Mouse (Mus musculus) c-Kit-positive CD71-positive TER-119-negative erythroid progenitor cells, embryonic 14.5 days (primary cell): ENCODE measurements around the gene Lrriq3.

ENCODE experiments used
- DNase-seq: peaks from one replicate; pipeline ENCODE4 v3.0.0-alpha.2; 2013; ENCODE audit warnings: low read depth

Lrriq3 gene

DNA sequence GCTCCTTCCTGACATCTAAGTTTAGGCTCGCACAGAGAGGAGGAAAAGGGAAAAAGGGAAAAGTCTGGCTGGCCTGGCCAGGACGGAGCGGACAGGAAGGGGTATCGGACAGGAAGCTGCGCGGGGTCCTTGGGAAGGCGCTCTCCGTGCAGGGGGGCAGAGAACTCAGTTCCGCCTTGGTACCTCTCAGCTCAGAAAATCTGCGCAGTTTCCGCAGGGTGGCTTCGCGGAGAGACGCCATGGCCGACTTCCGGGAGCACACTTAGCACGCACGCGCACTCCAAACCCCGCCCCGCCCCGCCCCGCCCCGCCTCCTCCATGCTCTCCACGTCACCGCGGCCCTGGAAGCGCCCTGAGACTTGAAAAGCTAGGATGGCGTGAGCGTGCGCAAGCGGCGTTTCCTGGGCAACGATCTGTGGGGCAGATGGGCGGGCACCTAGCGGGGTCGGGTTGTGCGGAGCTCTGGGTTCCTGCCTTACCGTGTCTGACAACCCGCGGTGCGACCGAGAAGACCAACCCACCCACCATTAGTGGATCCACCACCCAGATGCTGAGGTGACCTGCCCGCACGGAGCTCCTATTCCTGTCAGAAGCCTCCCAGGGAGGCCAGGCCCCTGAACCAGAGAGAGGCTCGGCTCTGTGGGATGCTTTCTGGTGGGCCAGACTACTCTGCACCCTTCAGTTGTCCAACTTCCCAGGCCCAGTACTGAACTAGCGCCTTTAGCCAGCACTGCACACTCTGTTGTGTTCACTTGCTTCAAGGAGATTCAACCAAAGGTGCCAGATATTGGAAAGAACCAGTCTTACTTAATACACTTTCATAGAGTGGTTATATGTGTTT, at the start of gene Lrriq3, which contains the start of gene Fpgt:
Gene Lrriq3 (plus strand): TSS at position 319 of the 841 bp plus-strand sequence.
Gene Fpgt (minus strand): TSS at position 288 of the 841 bp plus-strand sequence.
- DNase-seq: peak; percentile 58

DNA sequence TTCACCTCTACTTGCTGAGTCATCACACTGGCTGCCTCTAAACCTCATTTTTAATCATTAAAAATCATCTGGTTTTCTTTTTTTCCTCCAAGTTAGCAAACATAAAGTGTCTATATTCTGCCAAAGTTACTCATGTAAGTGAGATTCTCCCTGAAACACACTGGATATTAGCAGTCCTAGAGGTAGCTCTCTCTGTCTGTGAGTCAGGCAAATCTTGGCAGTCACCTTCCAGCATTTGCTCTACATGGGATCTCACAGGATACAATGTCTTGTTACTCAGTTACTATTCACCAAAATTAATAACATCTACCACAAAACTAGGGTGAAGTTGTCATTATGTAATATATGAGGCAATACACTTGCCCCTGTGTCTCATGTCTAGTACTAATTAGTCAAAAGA, 41.2 kb upstream of the Lrriq3 start:
- DNase-seq: no peak

DNA sequence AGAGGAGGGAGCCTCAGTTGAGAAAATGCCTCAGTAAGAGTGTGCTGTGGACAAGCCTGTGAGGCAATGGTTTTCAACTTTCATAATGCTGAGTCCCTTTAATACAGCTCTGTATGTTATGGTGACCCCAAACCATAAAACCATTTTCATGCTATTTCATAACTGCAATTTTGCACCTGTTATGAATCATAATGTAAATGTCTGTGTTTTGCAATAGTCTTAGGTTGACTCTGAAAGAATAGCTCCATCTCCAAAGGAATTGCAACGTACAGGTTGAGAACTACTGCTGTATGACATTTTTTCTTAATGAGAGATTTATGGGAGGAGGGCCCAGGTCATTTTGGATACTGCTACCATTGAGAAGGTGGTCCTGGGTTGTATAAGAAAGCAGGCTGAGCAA, 40.0 kb upstream of the Lrriq3 start:
- no peak for DNase-seq

DNA sequence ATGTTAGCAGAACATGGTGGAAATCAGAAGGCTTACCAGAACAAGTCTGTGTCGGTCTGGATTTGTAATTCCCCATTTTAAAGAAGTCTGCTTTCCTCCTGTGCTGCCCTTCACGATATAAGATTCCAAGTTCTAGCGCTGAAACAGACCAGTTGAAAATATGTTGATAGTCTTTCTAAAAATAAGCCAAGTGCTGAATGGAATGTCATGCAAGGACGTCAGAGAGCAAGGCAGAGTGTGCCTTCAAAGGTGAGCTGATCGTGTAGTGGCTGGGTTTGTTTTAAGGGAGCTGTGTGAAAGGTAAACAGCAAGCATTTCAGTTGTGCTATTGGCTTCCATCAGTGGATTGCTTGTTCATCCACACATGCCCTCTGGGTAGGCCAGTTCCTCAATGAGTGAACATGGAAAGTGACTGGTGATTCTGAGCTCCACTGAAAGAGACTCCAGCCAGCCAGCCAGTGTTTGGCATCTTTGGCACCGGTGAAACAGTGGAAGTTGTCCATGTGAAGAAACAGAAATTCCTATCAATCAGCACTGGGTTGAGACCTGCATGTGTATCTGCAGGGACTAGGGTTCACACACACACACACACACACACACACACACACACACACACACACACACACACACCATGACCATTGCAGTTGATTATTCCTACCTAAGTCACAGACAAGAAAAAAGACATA, 37.9 kb upstream of the Lrriq3 start, which contains the start of gene Tnni3k:
Gene Tnni3k (minus strand): TSS at position 177 of the 686 bp plus-strand sequence.
- no peak for DNase-seq

DNA sequence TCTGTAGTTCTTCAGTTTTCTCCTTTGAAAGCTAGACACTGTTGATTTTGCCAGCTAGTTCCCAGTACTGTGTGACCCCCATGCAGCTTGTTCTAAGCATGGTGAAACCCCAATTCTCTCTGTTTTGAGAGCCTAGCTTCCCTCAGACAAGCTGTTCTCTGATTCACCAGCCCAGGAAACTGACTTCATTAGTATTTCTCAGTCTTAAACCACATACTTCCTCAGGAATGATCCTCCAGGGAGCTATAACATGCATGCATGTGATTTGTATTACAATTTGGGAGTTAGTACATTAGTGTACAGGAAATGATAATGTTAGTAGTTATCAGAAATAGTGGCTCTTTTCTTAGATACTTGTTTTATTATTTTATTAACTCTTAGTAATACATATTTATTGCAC, 36.6 kb upstream of the Lrriq3 start:
- DNase-seq: no peak

DNA sequence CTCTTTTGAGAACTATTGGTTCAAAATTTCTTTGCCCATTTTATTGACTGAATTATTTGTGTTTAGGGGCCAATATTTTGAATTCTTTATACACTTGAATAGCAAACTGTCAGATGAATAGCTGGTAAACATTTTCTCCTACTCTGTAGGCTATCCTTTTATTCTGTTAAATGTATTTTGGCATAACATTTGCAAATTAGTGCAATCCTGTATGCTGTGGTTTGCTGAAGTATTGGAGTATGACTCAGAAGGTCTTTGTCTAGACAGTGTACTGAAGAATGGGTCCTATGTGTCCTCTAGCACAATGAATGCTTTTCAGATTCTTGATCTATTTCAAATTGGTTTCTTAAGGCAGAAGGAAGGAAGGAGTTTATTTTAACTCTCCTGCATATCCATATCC, 35.7 kb upstream of the Lrriq3 start:
- DNase-seq: no peak

DNA sequence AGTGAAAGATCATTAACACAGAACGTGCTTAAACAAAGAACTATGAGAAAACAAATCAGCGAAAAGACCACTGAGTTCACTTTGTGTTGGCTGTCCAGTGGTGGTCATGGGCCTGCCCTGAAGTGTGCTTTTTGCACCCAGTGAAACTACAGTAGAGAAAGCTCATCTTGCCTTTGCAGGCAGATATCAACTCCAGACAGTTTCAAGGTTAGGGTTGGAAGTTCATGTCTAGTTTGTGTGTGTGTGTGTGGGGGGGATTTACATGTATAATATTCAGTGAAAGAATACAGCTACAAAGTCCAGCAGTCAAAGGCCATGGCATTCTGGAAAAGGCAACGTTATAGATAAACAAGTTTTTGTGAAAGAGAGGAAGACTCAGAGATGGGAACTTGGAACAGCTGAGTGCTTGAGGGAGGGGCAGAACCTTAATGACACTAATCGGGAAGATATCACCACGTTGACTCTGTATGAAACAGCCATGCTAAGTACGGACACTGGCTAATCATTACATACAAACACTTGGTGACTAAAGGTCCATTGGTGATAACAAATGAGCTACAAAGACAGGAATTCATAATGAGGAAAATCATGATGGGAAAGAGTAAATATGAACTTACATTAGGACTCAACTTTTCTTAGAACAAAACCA, 34.3 kb upstream of the Lrriq3 start:
- no peak for DNase-seq

DNA sequence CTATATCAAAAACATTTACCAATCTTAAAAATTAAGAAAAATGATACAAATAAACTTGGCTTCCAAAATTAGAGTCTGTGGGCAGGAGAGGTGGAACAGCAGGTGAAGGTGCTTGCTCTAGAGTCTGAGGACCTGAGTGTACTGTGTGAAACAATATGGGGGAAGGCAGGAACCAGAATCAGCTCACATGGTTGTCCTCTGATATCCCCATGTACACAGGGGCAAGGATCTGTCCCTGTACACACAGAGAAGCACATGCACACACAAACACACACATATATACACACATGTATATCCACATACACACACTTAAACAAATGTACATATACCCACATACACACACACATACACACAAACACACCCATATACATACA, 33.8 kb upstream of the Lrriq3 start:
- DNase-seq: no peak

DNA sequence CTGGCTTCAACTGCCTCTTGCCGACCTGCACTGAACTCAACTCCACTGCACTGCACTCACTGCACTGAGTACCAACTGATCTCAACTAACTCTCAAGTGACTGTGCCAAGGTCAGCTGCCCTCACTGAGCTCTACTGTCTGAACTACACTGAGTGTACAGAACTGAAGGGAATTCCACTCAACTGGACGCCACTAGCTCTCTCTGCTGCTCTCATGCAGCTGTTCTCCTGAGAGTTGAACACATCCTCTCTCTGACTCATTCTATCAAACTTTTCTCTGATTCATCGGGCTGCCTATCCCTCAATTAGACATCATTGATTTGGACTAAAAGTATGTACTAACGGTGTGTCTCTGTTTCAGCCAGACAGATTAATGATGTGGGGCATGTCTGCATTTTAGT, 15.3 kb upstream of the Lrriq3 start:
- DNase-seq: no peak

DNA sequence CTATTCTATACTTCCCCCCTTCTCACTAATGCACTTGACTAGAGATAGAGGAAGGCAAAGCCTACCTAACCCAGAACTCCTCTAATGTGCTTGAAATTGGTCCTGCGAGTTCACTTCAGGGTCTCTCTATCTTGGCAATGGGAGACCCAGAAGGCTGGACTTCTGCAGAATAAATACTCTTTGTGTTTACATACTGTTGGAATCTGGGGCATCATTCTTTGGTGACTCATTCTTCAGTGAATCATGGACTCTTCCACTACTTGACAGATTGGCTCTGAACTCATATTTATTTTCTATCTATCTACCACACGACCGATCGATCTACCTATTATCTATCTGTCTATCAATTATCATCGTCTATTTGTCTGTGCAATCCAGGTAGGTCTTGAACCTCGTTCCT, 1.2 kb upstream of the Lrriq3 start:
- DNase-seq: no peak

DNA sequence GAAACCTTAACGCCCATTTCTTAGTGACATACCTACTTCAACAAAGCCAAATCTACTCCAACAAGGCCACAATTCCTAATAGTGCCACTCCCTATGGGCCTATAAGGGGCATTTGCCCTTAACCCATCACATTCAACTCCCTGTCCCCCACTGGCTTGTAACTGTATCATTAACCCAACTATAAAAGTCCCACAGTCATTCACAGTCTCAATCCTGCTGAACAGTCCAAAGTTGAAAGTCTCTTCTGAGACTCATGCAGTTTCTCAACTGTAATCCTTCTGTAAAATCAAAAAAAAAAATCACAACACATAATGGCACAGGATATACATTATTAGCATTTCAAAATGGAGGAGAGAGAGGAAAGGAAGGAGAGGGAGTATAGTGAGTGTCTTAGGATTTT, 6.0 kb downstream of the Lrriq3 start:
- no peak for DNase-seq

DNA sequence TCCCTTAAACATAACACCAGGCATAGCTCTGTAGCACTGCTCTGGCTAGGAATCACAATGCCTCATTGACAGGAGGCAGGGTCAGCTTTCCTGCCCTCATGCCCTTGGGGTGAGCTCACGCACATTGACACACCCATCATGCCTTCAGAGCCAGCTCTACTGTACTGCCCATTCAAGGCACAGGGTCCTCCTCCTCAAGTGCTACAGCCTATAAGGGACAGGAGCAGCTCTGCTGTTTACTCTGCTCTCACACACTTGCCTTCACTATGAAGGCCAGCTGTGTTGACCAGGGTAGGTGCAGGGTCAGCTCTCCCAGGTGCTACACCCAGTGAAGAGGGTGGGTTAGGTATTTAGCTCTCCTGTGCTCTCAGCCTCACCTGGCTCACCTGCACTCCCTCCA, 12.7 kb downstream of the Lrriq3 start:
- no peak for DNase-seq

DNA sequence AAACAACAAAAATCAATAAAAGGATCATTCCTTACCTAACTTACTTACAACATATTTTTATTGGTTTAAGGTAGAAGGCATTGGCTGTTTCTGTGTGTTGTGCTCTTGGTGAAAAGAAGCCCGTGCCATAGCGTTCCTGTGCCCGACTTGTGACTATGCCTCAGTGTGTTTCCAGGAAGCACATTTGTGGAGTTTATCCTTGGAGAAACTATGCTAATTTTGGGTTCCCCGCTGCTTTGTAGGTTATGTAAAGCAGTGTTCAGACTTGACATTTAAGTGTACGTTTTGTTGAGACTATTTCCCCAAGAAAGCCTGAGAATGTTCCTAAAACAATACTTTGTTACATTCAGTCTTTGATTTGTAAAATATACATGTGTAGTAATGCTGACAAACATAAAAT, 44.5 kb downstream of the Lrriq3 start:
- DNase-seq: no peak

DNA sequence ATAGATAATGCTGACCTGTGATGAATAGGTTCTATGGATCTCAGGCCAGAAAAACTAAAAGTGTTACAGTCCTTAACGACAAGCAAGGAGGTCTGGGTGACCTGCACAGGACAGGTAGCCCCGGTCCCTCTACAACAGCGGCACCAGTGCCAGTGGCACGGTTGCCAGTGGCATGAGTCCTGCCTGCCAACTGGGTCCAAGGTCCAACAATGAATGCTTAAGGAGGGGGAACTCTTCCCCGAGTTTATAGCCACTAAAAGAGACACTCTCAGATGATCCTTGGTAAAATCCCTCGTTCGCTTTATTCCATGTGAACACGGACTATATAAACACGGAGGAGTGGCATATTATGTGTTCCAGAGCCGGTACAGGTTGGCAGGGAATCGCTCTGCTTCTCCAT, 47.8 kb downstream of the Lrriq3 start:
- no peak for DNase-seq

DNA sequence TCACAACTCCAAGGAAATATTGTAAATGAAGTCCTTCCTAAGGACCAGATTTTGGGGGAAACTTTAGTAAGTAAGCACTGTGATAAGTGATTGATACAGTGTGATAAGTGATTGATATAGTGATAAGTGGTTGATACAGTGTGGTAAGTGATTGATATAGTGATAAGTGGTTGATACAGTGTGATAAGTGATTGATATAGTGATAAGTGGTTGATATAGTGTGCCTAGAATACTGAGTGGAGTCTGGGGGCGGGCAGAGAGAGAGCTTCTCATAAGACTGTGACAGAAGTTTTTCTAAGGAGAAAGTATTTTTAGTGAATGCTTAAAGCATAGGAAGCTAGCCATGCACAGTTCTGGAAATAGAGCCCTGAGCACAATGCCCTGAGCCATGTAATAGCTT, 51.1 kb downstream of the Lrriq3 start:
- no peak for DNase-seq

DNA sequence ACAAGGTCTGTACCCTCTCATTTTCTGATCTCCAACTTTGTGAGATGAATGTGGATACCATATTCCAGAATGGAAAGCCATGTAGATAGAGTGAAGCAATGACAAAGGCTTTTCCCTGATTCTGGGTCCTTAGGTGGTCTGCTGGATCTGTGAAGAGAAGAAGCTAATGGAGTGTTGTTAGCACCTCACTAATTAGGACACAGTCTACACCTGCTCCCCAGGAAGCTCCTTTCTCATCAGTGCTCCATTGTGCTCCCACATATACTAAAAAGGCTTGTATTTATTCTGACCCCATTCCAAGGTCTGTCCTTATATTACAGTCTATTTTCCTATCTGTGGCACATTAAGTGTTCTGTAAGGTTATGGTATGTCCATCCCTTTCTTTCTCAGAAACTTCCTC, 68.6 kb downstream of the Lrriq3 start:
- DNase-seq: no peak

DNA sequence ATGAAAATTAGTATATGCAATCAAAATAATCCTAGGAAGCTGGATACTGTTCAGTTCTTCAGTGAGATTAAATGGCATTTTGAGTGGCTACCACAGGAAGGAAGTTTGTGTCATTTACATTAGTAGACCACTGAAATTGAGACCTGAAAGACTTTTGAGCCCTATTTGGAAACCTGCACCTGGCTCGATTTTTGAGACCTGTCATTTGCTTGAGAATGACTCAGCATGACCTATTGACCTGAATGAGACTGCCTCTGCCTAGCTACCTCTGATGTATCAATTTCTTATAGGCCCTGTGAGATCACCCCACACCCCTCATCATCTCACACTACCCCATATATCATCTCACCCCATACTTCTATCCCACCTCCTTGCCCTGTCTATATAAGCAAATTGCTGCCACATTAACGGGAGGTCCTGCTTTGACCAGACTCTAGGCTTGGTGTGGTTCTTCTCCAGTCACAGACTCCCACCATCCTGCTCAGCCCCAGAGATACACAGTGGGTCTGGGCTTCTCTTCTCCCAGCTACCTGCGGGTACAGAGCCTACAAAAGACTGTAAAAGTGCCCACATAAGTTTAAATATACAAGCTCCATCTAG, 87.2 kb downstream of the Lrriq3 start:
- no peak for DNase-seq

DNA sequence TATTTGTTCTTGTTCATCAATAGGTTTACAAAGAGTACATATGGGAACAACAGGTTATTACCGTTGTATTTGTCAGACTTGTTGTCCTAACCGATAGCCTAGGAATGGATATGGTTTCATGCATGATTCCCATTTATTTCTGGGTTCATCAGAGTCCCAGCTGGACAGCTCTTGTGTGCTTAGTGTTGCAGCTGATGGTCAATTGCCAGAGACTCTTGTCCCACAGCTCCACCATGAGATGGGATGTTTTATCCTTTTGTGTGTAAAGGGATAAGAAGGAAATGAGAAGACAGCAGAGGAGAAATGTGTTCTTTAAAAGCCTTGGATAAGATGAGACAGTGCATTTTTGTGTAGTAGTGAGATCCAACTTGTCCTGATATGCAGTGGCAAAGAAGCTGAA, 93.2 kb downstream of the Lrriq3 start:
- DNase-seq: no peak

DNA sequence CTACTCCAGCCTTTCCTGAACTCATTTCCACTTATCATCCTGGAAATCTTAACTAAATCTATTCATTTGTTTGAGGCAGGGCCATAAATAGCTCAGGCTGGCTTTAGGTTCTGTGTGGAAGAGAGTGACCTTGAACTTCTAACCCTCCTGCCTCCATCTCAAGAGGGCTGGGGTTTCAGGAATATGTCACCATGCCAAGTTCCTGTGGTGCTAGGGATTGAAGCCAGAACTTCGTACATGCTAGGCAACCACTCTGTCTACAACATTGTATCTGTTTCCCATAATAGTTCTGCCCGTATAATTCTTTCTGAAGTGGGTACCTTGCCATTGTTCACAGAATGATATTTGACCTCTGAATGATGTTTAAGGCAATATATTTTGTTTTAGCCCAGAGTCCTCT, 95.6 kb downstream of the Lrriq3 start:
- no peak for DNase-seq

DNA sequence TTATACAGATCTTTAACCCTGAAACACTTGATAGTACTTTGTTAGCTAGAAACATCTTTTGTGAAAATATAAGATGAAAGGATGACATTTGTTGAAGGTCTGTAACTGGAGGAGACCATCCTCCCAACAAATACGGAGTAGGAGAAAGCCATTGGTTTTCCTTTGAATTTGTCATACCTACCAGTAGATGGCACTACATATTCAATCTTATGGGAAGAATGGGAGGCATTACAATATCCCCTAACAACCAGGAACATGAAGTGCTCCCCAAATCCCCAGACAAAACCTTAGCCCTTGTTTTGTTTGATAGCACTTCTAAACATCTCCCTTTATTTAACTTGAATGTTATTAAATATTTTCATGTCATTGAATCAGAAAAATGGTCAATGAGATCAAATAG, 141.7 kb downstream of the Lrriq3 start:
- DNase-seq: no peak

DNA sequence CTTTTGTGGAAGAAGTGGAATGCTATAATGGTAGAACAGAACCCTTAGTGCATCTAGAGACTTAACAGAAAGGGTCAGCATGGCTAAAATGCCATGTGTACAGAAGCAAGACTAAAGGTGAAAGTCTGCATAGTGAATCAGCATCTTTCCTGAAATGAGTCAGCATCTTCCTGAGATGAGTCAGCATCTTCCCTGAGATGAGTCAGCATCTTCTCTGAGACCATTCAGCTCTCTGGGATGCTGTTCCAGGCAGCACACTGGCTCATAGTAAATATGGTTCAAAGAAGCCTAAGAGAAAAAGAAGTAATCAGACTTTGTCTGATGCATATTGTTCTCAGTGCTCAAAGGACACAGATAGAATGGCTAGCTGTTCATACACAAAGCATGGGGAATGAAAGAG, 142.3 kb downstream of the Lrriq3 start:
- DNase-seq: no peak
